Mouse (Mus musculus) intestine, postnatal 0 days (tissue): ENCODE results near the gene Chchd4. TPM values are rescaled to one million over a fixed set of nuclear protein-coding genes. Genes with fewer than 3 reads are reported as not detected.
A peak's percentile ranks its signal among the peaks of the same experiment; 100 is the strongest.
"Not testable (repeated sequence)": the region's sequence is repeated elsewhere in the genome, so short reads cannot be mapped to it uniquely, and the experiment has no call there.

Experiments used
- ATAC-seq: fragments of 200-750 bp; cut with Nextera tagmentation; 2 replicates; pipeline ENCODE4 v1.8.0; 2017; ENCODE audit warnings: mild to moderate bottlenecking, moderate TSS enrichment, moderate library complexity
- H3K27ac ChIP-seq: fragments of 300-500 bp; sonication (generic); 2 replicates; pipeline ENCODE4 v1.5.1; 2014; ENCODE audit warnings: mild to moderate bottlenecking, low read depth, low read length, moderate library complexity
- H3K27me3 ChIP-seq: fragments of 300-500 bp; sonication (generic); replicated peaks from 2 replicates; pipeline ENCODE4 v1.6.1; 2014; ENCODE audit warnings: low read length, mixed read lengths; ENCODE audit not compliant: control insufficient read depth, insufficient read depth
- H3K36me3 ChIP-seq: fragments of 300-500 bp; sonication (generic); 2 replicates; pipeline ENCODE4 v1.6.1; 2014; ENCODE audit warnings: mild to moderate bottlenecking, moderate library complexity; ENCODE audit not compliant: control insufficient read depth, insufficient read depth
- H3K4me1 ChIP-seq: fragments of 300-500 bp; sonication (generic); replicated peaks from 2 replicates; pipeline ENCODE4 v1.6.1; 2014; ENCODE audit warnings: antibody characterized with exemption, low read length, mixed read lengths; ENCODE audit not compliant: control insufficient read depth, insufficient read depth
- H3K4me2 ChIP-seq: fragments of 300-500 bp; sonication (generic); replicated peaks from 2 replicates; pipeline ENCODE4 v1.6.1; 2014; ENCODE audit warnings: low read depth, mild to moderate bottlenecking, moderate library complexity
- H3K4me3 ChIP-seq: fragments of 300-500 bp; sonication (generic); 2 replicates; pipeline ENCODE4 v1.5.1; 2014; ENCODE audit warnings: low read depth, low read length
- H3K9ac ChIP-seq: fragments of 300-500 bp; sonication (generic); 2 replicates; pipeline ENCODE4 v1.6.1; 2014; ENCODE audit warnings: mild to moderate bottlenecking, low read depth, low read length
- H3K9me3 ChIP-seq: fragments of 300-500 bp; sonication (generic); 2 replicates; pipeline ENCODE4 v1.6.1; 2016; ENCODE audit warnings: mixed run types; ENCODE audit not compliant: control insufficient read depth
- CTCF ChIP-seq: sonication (generic); IDR thresholded peaks from 2 replicates; pipeline ENCODE4 v1.5.1; 2016; ENCODE audit warnings: low read depth, mild to moderate bottlenecking, control low read depth, antibody characterized with exemption, moderate library complexity
- WGBS: fragments of 180-500 bp; shearing (Covaris S2); extraction: QIAGEN DNeasy Blood & Tissue Kit; methylation state at CpG from one replicate; pipeline ENCODE4 v1.1.7; 2014; 5-methylcytosine and 5-hydroxymethylcytosine counted together
- polyA plus RNA-seq: library from polyadenylated mRNA; unstranded; fragments of >200 nt; fragmentation: Nextera tagmentation; extraction: Ambion mirVana; gene quantifications from 2 replicates; pipeline ENCODE4 v1.2.1, GENCODE M21; 2015

The Chchd4 gene
- polyA plus RNA-seq, 1 experiment from 2014 or later, result 27.0 TPM

GRCm38 (mm10) chr6:91476541-91476940, 3.2 kb upstream of the Chchd4 start:
- H3K9me3 ChIP-seq, result no peaks in the 10 kb centered on the region
- no peak for ATAC-seq
- H3K4me2 ChIP-seq, result no peak overlapping the region
- H3K4me1 ChIP-seq, result peaks cover 9% of the 10 kb centered on the region
- WGBS, result 94% methylated on average over 2 of the region's 2 CpGs
- peaks cover 43% of the 10 kb centered on the region for H3K36me3 ChIP-seq
- H3K27ac ChIP-seq, result no peak overlapping the region
- no peaks in the 10 kb centered on the region for H3K27me3 ChIP-seq
- H3K9ac ChIP-seq, result no peak overlapping the region
- TF ChIP-seq CTCF, result no peak
- no peak overlapping the region for H3K4me3 ChIP-seq

- no peaks in the 10 kb centered on the region for H3K27me3 ChIP-seq
- H3K9me3 ChIP-seq, result no peaks in the 10 kb centered on the region
- TF ChIP-seq CTCF, result no peak
- H3K27ac ChIP-seq, result peak overlapping the region; percentile 71; the same call in 1 of the 2 replicates
- 47% methylated on average over 9 of the region's 9 CpGs for WGBS
- peaks cover 24% of the 10 kb centered on the region for H3K36me3 ChIP-seq
- H3K9ac ChIP-seq, result peak overlapping the region; percentile 66
- peaks cover 9% of the 10 kb centered on the region for H3K4me1 ChIP-seq
- no peak for ATAC-seq
- H3K4me3 ChIP-seq, result peak overlapping the region; percentile 78
- peak overlapping the region; percentile 66 for H3K4me2 ChIP-seq
Observed at GRCm38 (mm10) chr6:91474441-91475190, 1.3 kb upstream of the Chchd4 start.

- peak overlapping the region; percentile 66 for H3K4me2 ChIP-seq
- ATAC-seq, result peak; percentile 16; the same call in 1 of the 2 replicates
- no peaks in the 10 kb centered on the region for H3K27me3 ChIP-seq
- H3K4me1 ChIP-seq, result peaks cover 9% of the 10 kb centered on the region
- H3K9me3 ChIP-seq, result no peaks in the 10 kb centered on the region
- H3K36me3 ChIP-seq, result peaks cover 18% of the 10 kb centered on the region
- peak; percentile 13; the same call in 1 of the 2 replicates for TF ChIP-seq CTCF
- H3K27ac ChIP-seq, result peak overlapping the region; percentile 71
- peak overlapping the region; percentile 78 for H3K4me3 ChIP-seq
- peak overlapping the region; percentile 66 for H3K9ac ChIP-seq
- WGBS, result under 1% methylated on average over 27 of the region's 27 CpGs
Observed at GRCm38 (mm10) chr6:91473805-91474440, 577 bp upstream of the Chchd4 start.

GRCm38 (mm10) chr6:91472319-91472718, 1.0 kb downstream of the Chchd4 start:
- Histone ChIP-seq H3K9ac (0 out of 2 replicates have a peak overlapping the region, but pooled peaks have one; percentile 74), H3K4me1 (peaks cover 9% of the 10 kb centered on the region), H3K4me3 (peak overlapping the region; percentile 78), H3K27ac (no peak overlapping the region), H3K9me3 (no peaks in the 10 kb centered on the region), H3K27me3 (no peaks in the 10 kb centered on the region), H3K36me3 (peaks cover 14% of the 10 kb centered on the region; the same call in 1 of the 2 replicates), H3K4me2 (peak overlapping the region; percentile 66)
- no peak for ATAC-seq
- WGBS, result 21% methylated on average over 6 of the region's 6 CpGs
- TF ChIP-seq CTCF, result no peak

GRCm38 (mm10) chr6:91471427-91471826, 1.9 kb downstream of the Chchd4 start:
- not testable (repeated sequence) for ATAC-seq
- whole genome bisulfite sequencing, result 78% methylated on average over 3 of the region's 3 CpGs

GRCm38 (mm10) chr6:91470712-91471111, 2.6 kb downstream of the Chchd4 start:
- H3K27me3 ChIP-seq, result no peaks in the 10 kb centered on the region
- peaks cover 9% of the 10 kb centered on the region for H3K4me1 ChIP-seq
- TF ChIP-seq CTCF, result no peak
- H3K4me3 ChIP-seq, result no peak overlapping the region
- no peak overlapping the region for H3K9ac ChIP-seq
- ATAC-seq, result no peak
- no peak overlapping the region for H3K4me2 ChIP-seq
- WGBS, result 78% methylated on average over 2 of the region's 2 CpGs
- H3K36me3 ChIP-seq, result peaks cover 17% of the 10 kb centered on the region; the same call in 1 of the 2 replicates
- H3K9me3 ChIP-seq, result no peaks in the 10 kb centered on the region
- H3K27ac ChIP-seq, result no peak overlapping the region; the same call in 1 of the 2 replicates

More at GRCm38 (mm10) chr6:91471427-91471826, 1.9 kb downstream of the Chchd4 start:
- not testable (repeated sequence) for H3K4me1 ChIP-seq, H3K4me2 ChIP-seq, H3K9me3 ChIP-seq, H3K4me3 ChIP-seq, H3K9ac ChIP-seq, H3K27ac ChIP-seq, H3K27me3 ChIP-seq
- H3K36me3 ChIP-seq, result peaks cover 17% of the 10 kb centered on the region; the same call in 1 of the 2 replicates
